Mouse (Mus musculus) cortical plate, adult 2 months (tissue): Measurements from ENCODE around the gene Fam8a1.

Source experiments
- CTCF ChIP-seq: fragments of 200-500 bp; IDR thresholded peaks from 2 replicates; pipeline ENCODE4 v1.5.1; 2011; ENCODE audit warnings: mild to moderate bottlenecking, control low read depth, low read length; ENCODE audit not compliant: insufficient read depth; ENCODE audit errors: extremely low read depth
- POLR2A ChIP-seq: fragments of 200-500 bp; IDR thresholded peaks from 2 replicates; pipeline ENCODE4 v1.6.1; 2011; ENCODE audit warnings: mild to moderate bottlenecking, low read length, control low read depth; ENCODE audit not compliant: insufficient read depth; ENCODE audit errors: extremely low read depth

- TF ChIP-seq CTCF (no peak), POLR2A (no peak)
These were observed 8.4 kb downstream of the Fam8a1 start for GRCm38 (mm10) chr13:46677721-46678120.
